Mouse (Mus musculus) kidney, postnatal 10 days (tissue): ENCODE results near the gene B3gat2.

ENCODE experiments used
- DNase-seq: peaks from one replicate; pipeline ENCODE4 v3.0.0; 2021; ENCODE audit warnings: mixed read lengths

B3gat2 gene

GRCm38 (mm10) chr1:23761502-23762135, at the start of gene B3gat2:
B3gat2 (plus strand) TSS chr1:23761753.
- peak; percentile 85 for DNase-seq

- DNase-seq, result no peak
These were observed 41.2 kb upstream of the B3gat2 start for GRCm38 (mm10) chr1:23720326-23720725.

- DNase-seq, result no peak
These were observed 40.5 kb upstream of the B3gat2 start for GRCm38 (mm10) chr1:23721036-23721435.

- no peak for DNase-seq
These were observed 38.8 kb upstream of the B3gat2 start for GRCm38 (mm10) chr1:23722469-23723372.

- DNase-seq, result no peak
These were observed 30.2 kb upstream of the B3gat2 start for GRCm38 (mm10) chr1:23731324-23731723.

GRCm38 (mm10) chr1:23750864-23751532, 10.6 kb upstream of the B3gat2 start:
- DNase-seq, result no peak

- DNase-seq, result no peak
These were observed 8.5 kb upstream of the B3gat2 start for GRCm38 (mm10) chr1:23753091-23753490.

GRCm38 (mm10) chr1:23753591-23753990, 8.0 kb upstream of the B3gat2 start:
- no peak for DNase-seq

GRCm38 (mm10) chr1:23754340-23754739, 7.2 kb upstream of the B3gat2 start:
- DNase-seq, result no peak

- DNase-seq, result peak; percentile 27
These were observed 6.6 kb upstream of the B3gat2 start for GRCm38 (mm10) chr1:23754967-23755366.

- peak; percentile 65 for DNase-seq
These were observed 659 bp downstream of the B3gat2 start for GRCm38 (mm10) chr1:23762136-23762687.

GRCm38 (mm10) chr1:23762782-23763630, 1.5 kb downstream of the B3gat2 start:
- DNase-seq, result peak; percentile 95

- peak; percentile 56 for DNase-seq
These were observed 2.2 kb downstream of the B3gat2 start for GRCm38 (mm10) chr1:23763726-23764125.

- DNase-seq, result no peak
These were observed 3.2 kb downstream of the B3gat2 start for GRCm38 (mm10) chr1:23764710-23765109.

GRCm38 (mm10) chr1:23773039-23773438, 11.5 kb downstream of the B3gat2 start:
- DNase-seq, result no peak

- peak; percentile 87 for DNase-seq
These were observed 31.4 kb downstream of the B3gat2 start for GRCm38 (mm10) chr1:23792737-23793533.

- DNase-seq, result peak; percentile 11
These were observed 36.8 kb downstream of the B3gat2 start for GRCm38 (mm10) chr1:23798306-23798705.

- DNase-seq, result no peak
These were observed 60.1 kb downstream of the B3gat2 start for GRCm38 (mm10) chr1:23821615-23822014.

GRCm38 (mm10) chr1:23826887-23827758, 65.6 kb downstream of the B3gat2 start:
- peak; percentile 66 for DNase-seq

- DNase-seq, result no peak
These were observed 72.7 kb downstream of the B3gat2 start for GRCm38 (mm10) chr1:23834246-23834645.
